Mouse (Mus musculus) ES-Bruce4 (cell line): ENCODE measurements around the gene Lypd4.

Experiments
- CTCF ChIP-seq: IDR thresholded peaks from one replicate; pipeline ENCODE4 v1.8.1; 2011; ENCODE audit warnings: low read depth, low read length
- EP300 ChIP-seq: IDR thresholded peaks from 2 replicates; pipeline ENCODE4 v1.6.1; 2011; ENCODE audit warnings: low read depth, low read length; ENCODE audit not compliant: insufficient read depth
- POLR2A ChIP-seq: IDR thresholded peaks from one replicate; pipeline ENCODE4 v1.8.1; 2011; ENCODE audit warnings: low read length; ENCODE audit not compliant: insufficient read depth

GRCm38 (mm10) chr7:24845713-24846112 lies 24.0 kb downstream of the Lypd4 start:
- TF ChIP-seq EP300 = no peak
- no peak for TF ChIP-seq POLR2A
- peak; percentile 44 for TF ChIP-seq CTCF
